Mouse (Mus musculus) lung, embryonic 14.5 days (tissue): ENCODE results near the gene Rps15. TPM values are rescaled to one million over a fixed set of nuclear protein-coding genes. Genes with fewer than 3 reads are reported as not detected.

Source experiments
- ATAC-seq: fragments of 200-750 bp; cut with Nextera tagmentation; 2 replicates; pipeline ENCODE4 v1.8.0; 2017; ENCODE audit warnings: mild to moderate bottlenecking, moderate TSS enrichment, moderate library complexity; ENCODE audit not compliant: insufficient read depth
- DNase-seq: peaks from one replicate; pipeline ENCODE4 v3.0.0-alpha.2; 2015
- H3K27ac ChIP-seq: fragments of 300-500 bp; sonication (generic); 2 replicates; pipeline ENCODE4 v1.5.1; 2014; ENCODE audit warnings: low read depth, mild to moderate bottlenecking, moderate library complexity
- H3K27me3 ChIP-seq: fragments of 300-500 bp; sonication (generic); 2 replicates; pipeline ENCODE4 v1.6.1; 2014; ENCODE audit warnings: low read length, control low read depth; ENCODE audit not compliant: insufficient read depth
- H3K36me3 ChIP-seq: fragments of 300-500 bp; sonication (generic); 2 replicates; pipeline ENCODE4 v1.6.1; 2014; ENCODE audit warnings: control low read depth; ENCODE audit not compliant: insufficient read depth
- H3K4me1 ChIP-seq: fragments of 300-500 bp; sonication (generic); 2 replicates; pipeline ENCODE4 v1.6.1; 2014; ENCODE audit warnings: antibody characterized with exemption, control low read depth; ENCODE audit not compliant: insufficient read depth
- H3K4me2 ChIP-seq: fragments of 300-500 bp; sonication (generic); 2 replicates; pipeline ENCODE4 v1.6.1; 2014; ENCODE audit warnings: mild to moderate bottlenecking
- H3K4me3 ChIP-seq: fragments of 300-500 bp; sonication (generic); 2 replicates; pipeline ENCODE4 v1.5.1; 2014; ENCODE audit warnings: low read depth, low read length
- H3K9ac ChIP-seq: fragments of 300-500 bp; sonication (generic); 2 replicates; pipeline ENCODE4 v1.6.1; 2014
- H3K9me3 ChIP-seq: fragments of 300-500 bp; sonication (generic); 2 replicates; pipeline ENCODE4 v1.6.1; 2016; ENCODE audit warnings: low read depth, low read length, control low read depth
- CTCF ChIP-seq: IDR thresholded peaks from 2 replicates; pipeline ENCODE4 v1.5.1; 2016; ENCODE audit warnings: antibody characterized with exemption, low read depth
- WGBS: fragments of 180-500 bp; shearing (Covaris S2); extraction: QIAGEN DNeasy Blood & Tissue Kit; methylation state at CpG from one replicate; pipeline ENCODE4 v1.1.7; 2014; 5-methylcytosine and 5-hydroxymethylcytosine counted together
- polyA plus RNA-seq: library from polyadenylated mRNA; unstranded; fragments of >200 nt; fragmentation: Nextera tagmentation; extraction: Ambion mirVana; gene quantifications from 2 replicates; pipeline ENCODE4 v1.2.1, GENCODE M21; 2014

The Rps15 gene
- polyA plus RNA-seq, 1 experiment from 2014 or later = 1,192 TPM

DNA sequence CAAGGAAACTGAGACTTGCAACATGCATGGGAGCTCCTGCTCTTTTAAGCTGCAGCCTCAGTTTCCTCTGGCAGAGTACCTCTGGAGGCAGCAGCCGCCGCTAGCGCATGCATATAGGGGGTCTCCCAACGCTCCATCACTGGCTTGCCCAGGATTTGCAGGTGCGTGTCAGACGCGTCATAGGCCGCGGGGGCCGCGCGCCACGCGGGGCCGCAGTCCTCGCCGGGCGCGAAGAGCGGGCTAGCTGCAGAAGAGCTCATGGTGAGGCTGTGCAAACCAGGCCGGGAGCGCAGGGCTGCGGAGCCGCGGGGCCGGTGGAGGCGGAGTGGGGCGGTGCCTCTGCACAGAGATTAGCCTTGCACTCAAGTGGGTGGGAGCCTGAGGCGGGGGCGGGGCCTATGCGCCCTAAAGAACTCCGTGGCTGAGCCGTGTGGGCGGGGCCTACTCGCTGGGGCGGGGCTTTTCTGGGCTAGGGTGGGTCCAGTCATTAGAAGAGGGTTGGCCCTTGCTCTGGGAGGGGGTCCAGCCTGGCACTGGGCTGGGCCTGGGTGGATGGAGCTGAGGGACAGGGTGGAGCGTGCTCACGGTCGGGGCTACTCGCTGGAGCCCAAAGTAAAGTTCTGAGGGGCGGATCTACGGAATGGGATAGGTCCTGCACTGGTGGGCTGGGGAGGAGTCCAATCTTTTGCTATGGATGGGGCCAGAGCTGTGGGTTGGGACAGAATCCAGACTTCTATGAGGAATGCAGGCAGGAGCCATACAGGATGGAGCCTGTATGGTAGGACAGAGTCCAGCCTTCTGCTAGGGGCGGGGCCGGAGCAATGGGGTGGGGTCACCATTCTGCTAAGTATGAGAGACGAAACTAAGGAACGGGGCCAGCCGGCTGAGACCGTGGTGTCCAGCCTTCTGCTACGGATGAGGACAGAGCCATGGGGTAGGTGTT, 31.3 kb upstream of the Rps15 start, which contains the start of the genes Gamt and Dazap1:
Gene Gamt (minus strand): TSS at position 371 of the 943 bp plus-strand sequence.
Gene Dazap1 (plus strand): TSS at position 845 of the 943 bp plus-strand sequence.
- H3K4me3 ChIP-seq = peak within 1 kb of the TSS; percentile 43
- peak within 1 kb of the TSS; percentile 55 for H3K9ac ChIP-seq

DNA sequence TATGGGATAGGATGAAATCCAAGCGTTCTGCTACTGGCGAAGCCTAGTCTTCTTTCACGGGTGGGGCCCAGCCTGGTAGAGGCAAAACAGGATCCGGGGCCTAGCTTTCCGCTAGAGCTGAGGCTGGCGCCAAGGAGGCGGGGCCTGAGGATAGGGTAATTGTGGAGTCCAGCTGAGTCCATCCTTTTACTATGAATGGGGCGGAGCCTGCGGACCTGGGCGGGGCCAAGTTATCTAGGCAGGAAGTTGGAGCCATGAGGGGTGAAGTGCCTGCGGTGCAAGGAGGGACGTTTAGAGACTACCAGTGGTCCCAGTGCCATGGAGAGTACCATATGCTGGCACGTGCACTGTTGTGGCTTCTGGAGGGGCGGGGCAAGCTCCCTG, 30.7 kb upstream of the Rps15 start:
- DNase-seq (peak; percentile 99), ATAC-seq (peak; percentile 68)
- Histone ChIP-seq H3K4me2 (peak overlapping the region; percentile 97), H3K4me3 (peak overlapping the region; percentile 43), H3K9me3 (no peaks in the 10 kb centered on the region), H3K36me3 (peaks cover 25% of the 10 kb centered on the region; the same call in 1 of the 2 replicates), H3K9ac (peak overlapping the region; percentile 36), H3K27me3 (no peaks in the 10 kb centered on the region), H3K27ac (peak overlapping the region; percentile 92), H3K4me1 (peaks cover 15% of the 10 kb centered on the region)
- 1% methylated on average over 14 of the region's 14 CpGs for WGBS
- no peak for TF ChIP-seq CTCF

More for the DNA sequence above, 31.3 kb upstream of the Rps15 start, which contains the start of the genes Gamt and Dazap1:
- DNase-seq (peak; percentile 99), ATAC-seq (peak; percentile 90)
- peaks cover 32% of the 10 kb centered on the region; the same call in 1 of the 2 replicates for H3K36me3 ChIP-seq
- under 1% methylated on average over 49 of the region's 49 CpGs for WGBS
- H3K9me3 ChIP-seq = no peaks in the 10 kb centered on the region
- H3K4me2 ChIP-seq = peak within 1 kb of the TSS; percentile 97
- H3K27me3 ChIP-seq = no peaks in the 10 kb centered on the region
- H3K27ac ChIP-seq = peak within 1 kb of the TSS; percentile 92
- H3K4me1 ChIP-seq = peaks cover 11% of the 10 kb centered on the region
- TF ChIP-seq CTCF = no peak

DNA sequence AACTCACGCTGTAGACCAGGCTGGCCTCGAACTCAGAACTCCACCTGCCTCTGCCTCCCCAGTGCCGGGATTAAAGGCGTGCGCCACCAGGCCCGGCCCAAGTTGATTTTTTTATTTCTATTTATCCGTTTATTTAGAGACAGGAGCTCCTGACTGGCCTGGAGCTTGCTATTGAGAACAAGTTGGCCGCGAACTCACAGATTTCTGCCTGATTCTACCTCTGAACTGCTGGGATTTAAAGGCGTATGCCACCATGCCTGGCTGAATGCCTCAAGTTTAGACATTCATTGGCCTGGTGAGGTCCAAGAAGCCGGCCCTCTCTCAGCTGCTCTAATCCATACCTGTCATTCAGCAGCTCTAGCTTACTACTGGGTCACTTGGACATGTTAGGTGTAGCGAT, 30.1 kb upstream of the Rps15 start:
- TF ChIP-seq CTCF = no peak
- H3K9ac ChIP-seq = peak overlapping the region; percentile 36
- peak overlapping the region; percentile 97 for H3K4me2 ChIP-seq
- H3K4me1 ChIP-seq = peaks cover 18% of the 10 kb centered on the region
- WGBS = 67% methylated on average over 12 of the region's 12 CpGs
- H3K36me3 ChIP-seq = peaks cover 23% of the 10 kb centered on the region; the same call in 1 of the 2 replicates
- peak overlapping the region; percentile 92 for H3K27ac ChIP-seq
- DNase-seq (no peak), ATAC-seq (no peak)
- H3K9me3 ChIP-seq = no peaks in the 10 kb centered on the region
- H3K4me3 ChIP-seq = peak overlapping the region; percentile 43
- no peaks in the 10 kb centered on the region for H3K27me3 ChIP-seq

DNA sequence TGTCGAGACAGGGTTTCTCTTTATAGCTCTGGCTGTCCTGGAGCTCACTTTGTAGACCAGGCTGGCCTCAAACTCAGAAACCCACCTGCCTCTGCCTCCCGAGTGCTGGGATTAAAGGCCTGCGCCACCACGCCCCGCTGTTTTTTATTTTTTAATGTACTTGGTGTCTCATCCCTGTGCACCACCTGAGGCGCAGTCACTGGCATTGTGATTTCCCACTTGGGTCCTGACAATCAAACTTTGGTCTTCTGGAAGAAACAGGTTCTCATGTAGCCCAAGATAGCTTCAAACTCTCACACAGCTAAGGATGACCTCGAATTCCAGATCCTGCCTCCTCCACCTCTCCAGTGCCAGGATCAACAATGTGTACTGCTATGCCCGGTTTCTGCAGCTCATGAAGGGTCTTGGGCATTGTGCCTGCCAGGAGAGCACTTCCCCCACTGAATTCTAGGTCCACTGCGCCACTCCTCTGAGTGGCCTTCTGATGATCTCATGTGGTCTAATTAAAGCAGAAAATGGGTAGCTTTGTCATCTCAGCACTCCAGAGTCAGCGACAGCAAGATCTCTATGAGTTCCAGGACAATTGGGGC, 29.4 kb upstream of the Rps15 start:
- Histone ChIP-seq H3K27ac (no peak overlapping the region), H3K4me2 (no peak overlapping the region; the same call in 1 of the 2 replicates), H3K4me1 (peaks cover 21% of the 10 kb centered on the region), H3K9me3 (no peaks in the 10 kb centered on the region), H3K27me3 (no peaks in the 10 kb centered on the region), H3K9ac (no peak overlapping the region), H3K4me3 (no peak overlapping the region), H3K36me3 (peaks cover 24% of the 10 kb centered on the region)
- DNase-seq (no peak), ATAC-seq (no peak)
- no peak for TF ChIP-seq CTCF
- WGBS = 92% methylated on average over 10 of the region's 10 CpGs

DNA sequence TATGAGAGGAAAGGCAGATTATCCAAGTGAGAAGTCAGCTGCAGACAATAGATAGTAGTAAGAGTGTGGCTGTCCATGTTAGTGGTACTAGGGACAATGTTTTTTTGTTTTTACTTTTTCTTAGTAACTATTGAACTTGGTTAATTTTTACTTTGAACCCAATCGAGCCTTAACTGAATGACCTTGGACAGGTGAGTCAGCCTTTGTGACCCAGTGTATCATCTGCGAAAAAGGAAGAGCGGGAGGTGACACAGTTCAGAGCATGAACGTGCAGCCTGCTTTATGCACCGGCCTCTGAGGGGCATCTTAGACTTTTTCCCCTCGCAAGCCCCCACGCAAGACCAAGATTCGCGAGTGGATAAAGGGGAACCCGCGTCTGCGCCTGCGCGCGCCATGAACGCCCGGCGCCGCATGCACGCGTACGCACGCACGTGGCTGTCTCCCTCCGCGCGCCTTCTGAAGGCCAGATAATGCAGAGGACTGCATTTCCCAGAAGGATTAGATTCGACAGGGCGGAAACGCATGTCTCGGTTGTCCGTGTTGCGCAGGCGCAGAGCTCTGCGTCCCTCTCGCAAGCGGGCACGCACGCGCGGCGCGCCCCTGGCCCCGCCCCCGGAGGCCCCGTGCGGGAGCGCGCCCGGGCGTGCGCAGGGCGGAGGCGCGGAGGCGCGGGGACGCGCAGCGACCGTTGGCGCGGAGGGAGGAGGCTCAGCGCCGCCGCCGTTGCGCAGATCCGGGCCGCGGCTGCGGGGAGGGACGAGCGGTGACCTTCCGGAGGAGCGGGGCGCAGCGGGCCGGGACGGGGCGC, 27.7 kb upstream of the Rps15 start:
- no peaks in the 10 kb centered on the region for H3K27me3 ChIP-seq
- no peaks in the 10 kb centered on the region for H3K9me3 ChIP-seq
- peak; percentile 32 for ATAC-seq
- peak overlapping the region; percentile 93 for H3K9ac ChIP-seq
- H3K4me3 ChIP-seq = peak overlapping the region; percentile 89
- WGBS = 1% methylated on average over 81 of the region's 81 CpGs
- peak; percentile 100 for DNase-seq
- H3K36me3 ChIP-seq = peaks cover 24% of the 10 kb centered on the region
- peak overlapping the region; percentile 50 for H3K27ac ChIP-seq
- H3K4me2 ChIP-seq = peak overlapping the region; percentile 75
- TF ChIP-seq CTCF = no peak
- H3K4me1 ChIP-seq = peaks cover 20% of the 10 kb centered on the region

DNA sequence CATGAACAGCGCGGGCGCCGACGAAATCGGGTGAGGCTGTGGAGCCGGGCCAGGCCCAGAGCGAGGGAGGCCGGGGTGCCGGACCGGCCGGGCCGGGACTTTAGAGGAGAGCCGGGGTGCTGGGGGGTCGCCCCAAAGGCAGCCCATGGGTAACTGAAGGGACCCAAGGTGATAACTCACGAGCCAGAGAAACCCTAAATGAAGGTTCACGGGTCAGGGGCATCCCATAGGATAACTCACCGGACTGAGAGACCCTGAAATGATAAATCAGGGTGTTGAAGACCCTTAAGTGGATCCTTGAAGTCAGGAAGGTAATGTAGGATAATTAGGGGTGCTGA, 27.1 kb upstream of the Rps15 start:
- H3K9me3 ChIP-seq = no peaks in the 10 kb centered on the region
- ATAC-seq = no peak
- no peak for TF ChIP-seq CTCF
- DNase-seq = no peak
- peaks cover 24% of the 10 kb centered on the region for H3K36me3 ChIP-seq
- H3K4me2 ChIP-seq = peak overlapping the region; percentile 75
- H3K27me3 ChIP-seq = no peaks in the 10 kb centered on the region
- H3K9ac ChIP-seq = peak overlapping the region; percentile 93
- H3K4me1 ChIP-seq = peaks cover 14% of the 10 kb centered on the region
- 0% methylated on average over 18 of the region's 18 CpGs for WGBS
- peak overlapping the region; percentile 50 for H3K27ac ChIP-seq
- peak overlapping the region; percentile 89 for H3K4me3 ChIP-seq
